Comparison of ENCODE assay signal across 20 mouse cellular contexts in the genomic region with DNA sequence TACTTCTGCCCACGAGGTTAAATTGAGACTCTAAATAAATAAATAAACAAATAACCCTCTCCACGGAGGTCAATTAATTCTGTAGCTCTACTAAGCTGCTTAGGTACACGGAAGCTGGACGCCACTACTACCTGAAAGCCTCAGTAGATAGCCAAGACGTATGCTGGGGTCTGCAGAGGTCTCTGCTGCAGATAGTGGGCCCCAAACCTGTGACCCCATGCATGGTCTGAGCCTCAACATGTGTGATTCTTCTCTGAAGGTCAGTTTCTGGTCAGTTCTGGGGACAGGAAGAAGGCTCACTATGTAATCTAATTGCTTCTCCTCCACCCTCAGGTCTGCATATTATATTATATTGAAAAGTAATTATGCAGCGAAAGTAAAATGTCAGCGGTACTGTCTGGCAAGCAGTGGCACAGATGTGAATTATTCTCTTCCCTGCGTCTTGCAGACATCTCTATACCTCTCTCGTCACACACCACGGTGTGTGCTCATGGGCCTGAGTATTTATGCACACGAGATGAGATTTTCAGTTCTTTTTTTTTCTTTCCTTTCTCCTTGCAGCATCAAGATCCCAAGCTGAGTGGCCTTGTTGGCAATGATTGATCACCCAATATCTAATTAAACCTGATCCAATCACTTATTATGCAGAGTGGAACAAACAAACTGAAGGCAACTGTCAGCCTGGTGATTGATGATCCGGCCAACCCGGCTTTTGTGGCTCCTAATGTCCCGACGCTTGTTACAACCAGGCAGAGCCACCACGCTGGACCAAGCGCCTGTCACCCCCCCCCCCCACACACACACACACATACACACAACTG.
DNase-seq lines count a peak whose midpoint lies in the region; ATAC-seq lines count a peak whose summit lies in the region.
"Had no signal": no experiment of that assay in that cellular context is flagged by ENCODE, and none has a peak within 500 bp of the region (broad histone marks: within the 10 kb centered on the region; RNA-seq: fewer than 3 reads in every experiment).

No protein-coding gene starts in this region.

- no peak overlapping the region for H3K4me2 ChIP-seq in hindbrain, embryonic 15.5 days
- no peak overlapping the region for H3K4me2 ChIP-seq in neural tube, embryonic 13.5 days
- H3K4me2 ChIP-seq: heart, embryonic 11.5 days; intestine, embryonic 15.5 days; liver, embryonic 12.5 days; lung, embryonic 14.5 days; midbrain, embryonic 12.5 days had no signal

- H3K27ac ChIP-seq in hindbrain, embryonic 15.5 days (replicated peaks): 0 out of 2 replicates have a peak overlapping the region, but pooled peaks have one; percentile 14
- H3K27ac ChIP-seq in neural tube, embryonic 13.5 days (replicated peaks): no peak overlapping the region
- H3K27ac ChIP-seq: intestine, embryonic 15.5 days; liver, embryonic 12.5 days; midbrain, embryonic 12.5 days had no signal

- H3K27me3 ChIP-seq in hindbrain, embryonic 15.5 days: 0 out of 2 replicates have a peak, but pooled peaks cover 2% of the 10 kb centered on the region
- H3K27me3 ChIP-seq in neural tube, embryonic 13.5 days: 0 out of 2 replicates have a peak, but pooled peaks cover 11% of the 10 kb centered on the region
- H3K27me3 ChIP-seq: intestine, embryonic 15.5 days; liver, embryonic 12.5 days; midbrain, embryonic 12.5 days had no signal

- DNase-seq in spleen, postnatal 4 days (ENCODE audit: low spot score in 2 of 2): peak; percentile 4 to 34
- no peak for DNase-seq in spleen, postnatal 36 days (ENCODE audit: low spot score in 2 of 2)
- DNase-seq in embryo, embryonic 9.5 days (ENCODE audit: extremely low spot score): peak; percentile 29
- no peak for DNase-seq in Muller cell, postnatal 12 days (ENCODE audit: inconsistent ontology term)
- no peak for DNase-seq in layer of hippocampus, adult 18-20 months (ENCODE audit: low spot score in 2 of 2)
- DNase-seq: cerebellum, adult 9-10 months; forebrain, postnatal 0 days; heart, postnatal 14 days; kidney, postnatal 4 days; lung, embryonic 14.5 days; lung, postnatal 4 days; right cerebral cortex, postnatal 25 days; thymus, postnatal 14 days had no signal

- ATAC-seq in hindbrain, embryonic 15.5 days (ENCODE audit: low FRiP score, low read depth): peak; percentile 63
- ATAC-seq in neural tube, embryonic 13.5 days (ENCODE audit: low read depth): peak; percentile 63
- no peak for ATAC-seq in megakaryocyte progenitor cell, adult 5-6 weeks (replicated peaks; ENCODE audit: poor library complexity)
- ATAC-seq: forebrain, postnatal 0 days; intestine, embryonic 15.5 days; liver, embryonic 12.5 days had no signal

- 33% methylated on average over 17 of the region's 17 CpGs for WGBS in hindbrain, embryonic 15.5 days
- WGBS in neural tube, embryonic 13.5 days: 36% methylated on average over 16 of the region's 17 CpGs

- no peaks in the 10 kb centered on the region for H3K36me3 ChIP-seq in hindbrain, embryonic 15.5 days
- H3K36me3 ChIP-seq in neural tube, embryonic 13.5 days: no peaks in the 10 kb centered on the region
- H3K36me3 ChIP-seq: intestine, embryonic 15.5 days; liver, embryonic 12.5 days; midbrain, embryonic 12.5 days had no signal

- no peak overlapping the region for H3K9ac ChIP-seq in hindbrain, embryonic 15.5 days
- no peak overlapping the region for H3K9ac ChIP-seq in neural tube, embryonic 13.5 days
- H3K9ac ChIP-seq: forebrain, postnatal 0 days; intestine, embryonic 15.5 days; liver, embryonic 12.5 days; lung, embryonic 14.5 days; midbrain, embryonic 12.5 days had no signal

- H3K4me3 ChIP-seq in hindbrain, embryonic 15.5 days: no peak overlapping the region
- no peak overlapping the region for H3K4me3 ChIP-seq in neural tube, embryonic 13.5 days
- H3K4me3 ChIP-seq: intestine, embryonic 15.5 days; liver, embryonic 12.5 days; midbrain, embryonic 12.5 days had no signal

- H3K9me3 ChIP-seq in hindbrain, embryonic 15.5 days: no peaks in the 10 kb centered on the region
- no peaks in the 10 kb centered on the region for H3K9me3 ChIP-seq in neural tube, embryonic 13.5 days
- H3K9me3 ChIP-seq: intestine, embryonic 15.5 days; liver, embryonic 12.5 days; midbrain, embryonic 12.5 days had no signal

- peaks cover 7% of the 10 kb centered on the region; the same call in 1 of the 2 replicates for H3K4me1 ChIP-seq in hindbrain, embryonic 15.5 days (replicated peaks)
- H3K4me1 ChIP-seq in neural tube, embryonic 13.5 days (replicated peaks): peaks cover 19% of the 10 kb centered on the region
- H3K4me1 ChIP-seq: intestine, embryonic 15.5 days; liver, embryonic 12.5 days; midbrain, embryonic 12.5 days had no signal

Comparison
In these comparisons a context has a peak if more than half of its experiments do, and no peak if none do; other contexts are left out.
1. DNase-seq: peak in spleen, postnatal 4 days (2 of 2) and embryo, embryonic 9.5 days (single experiment); none in spleen, postnatal 36 days (0 of 2), Muller cell, postnatal 12 days (single experiment) and layer of hippocampus, adult 18-20 months (0 of 2).